Mouse (Mus musculus) c-Kit-positive CD71-positive TER-119-negative erythroid progenitor cells, embryonic 14.5 days (primary cell): ENCODE measurements around the gene Tcp11.

Experiments
- DNase-seq: peaks from one replicate; pipeline ENCODE4 v3.0.0-alpha.2; 2013; ENCODE audit warnings: low read depth

The Tcp11 gene

DNA sequence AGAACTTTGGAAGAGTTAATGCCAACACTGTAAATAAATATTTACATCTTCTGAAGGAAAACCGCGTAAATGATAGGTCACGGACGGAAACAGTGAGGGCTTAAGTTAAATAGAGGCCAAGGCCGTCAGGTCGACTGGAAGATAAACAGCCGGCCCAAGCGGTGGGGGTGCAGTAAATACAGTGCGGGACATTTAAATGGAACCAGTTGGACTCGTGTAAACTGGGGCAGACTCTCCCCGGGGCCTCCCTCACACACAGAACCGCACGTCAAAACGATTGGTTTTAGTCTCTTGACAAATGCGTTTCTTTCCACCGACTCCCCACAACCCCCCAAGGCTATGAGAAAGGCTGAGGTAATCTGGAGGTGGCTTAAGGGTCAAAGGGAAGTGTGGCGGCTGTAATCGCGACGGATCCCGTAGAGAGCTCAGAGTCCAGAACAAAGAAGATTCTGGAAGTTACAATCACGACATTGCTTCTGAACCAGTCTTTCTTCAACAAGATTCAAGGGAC, 4.0 kb upstream of the Tcp11 start:
- no peak for DNase-seq

DNA sequence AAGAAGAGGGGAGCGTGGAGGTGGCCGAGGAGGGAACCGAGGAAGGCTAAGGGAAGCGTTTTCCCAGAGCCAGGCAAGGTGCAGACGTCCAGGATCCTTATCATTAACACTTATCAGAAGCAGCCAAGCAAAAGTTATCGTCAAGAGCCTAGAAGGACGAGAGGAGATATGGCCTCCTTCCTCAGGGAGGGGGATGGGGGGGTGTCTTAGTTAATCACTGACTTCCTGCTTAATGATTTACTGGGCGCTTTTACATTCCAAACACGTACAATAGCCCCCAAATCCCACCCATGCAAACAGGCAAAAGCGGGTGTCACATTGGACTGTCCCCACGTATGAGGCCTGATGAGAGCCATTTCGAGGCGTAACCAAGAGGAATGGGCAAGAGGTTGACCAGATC, 2.4 kb upstream of the Tcp11 start:
- no peak for DNase-seq

DNA sequence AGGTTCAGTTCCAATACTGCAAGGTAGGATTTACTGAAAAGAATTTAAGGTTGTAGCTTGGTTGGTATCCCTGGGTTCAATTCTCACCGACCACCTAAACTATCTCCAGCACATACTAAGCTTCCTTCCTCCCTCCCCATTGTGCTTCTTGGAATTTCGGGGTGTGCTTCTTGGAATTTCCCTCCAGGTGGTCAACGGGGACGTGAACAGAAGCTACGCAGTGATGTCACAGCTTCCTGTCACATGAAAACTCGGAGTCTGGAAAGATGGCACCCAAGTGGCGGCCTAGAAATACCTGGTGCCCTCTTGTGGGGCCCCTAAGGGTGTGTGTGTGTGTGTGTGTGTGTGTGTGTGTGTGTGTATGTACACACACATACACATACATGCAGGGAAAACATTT, 1.4 kb upstream of the Tcp11 start:
- no peak for DNase-seq

DNA sequence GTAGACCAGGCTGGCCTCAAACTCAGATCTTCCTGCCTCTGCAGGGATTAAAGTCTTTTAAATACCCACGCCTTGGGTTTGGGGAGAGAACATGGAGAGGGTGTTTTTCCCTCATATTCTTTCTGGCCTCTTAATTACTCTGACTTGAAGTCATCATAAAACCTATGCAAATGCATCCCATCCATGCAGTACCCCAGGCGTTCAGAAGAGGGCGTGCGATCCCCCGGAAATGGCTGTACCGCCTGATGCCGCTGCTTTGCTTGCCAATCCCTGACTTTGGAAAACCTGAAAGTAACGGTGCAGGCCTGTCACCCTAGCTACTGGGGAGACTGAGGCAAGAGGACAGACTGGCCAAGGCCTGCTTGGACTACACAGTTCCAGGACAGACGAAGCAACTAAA, 946 bp upstream of the Tcp11 start:
- DNase-seq, result no peak

DNA sequence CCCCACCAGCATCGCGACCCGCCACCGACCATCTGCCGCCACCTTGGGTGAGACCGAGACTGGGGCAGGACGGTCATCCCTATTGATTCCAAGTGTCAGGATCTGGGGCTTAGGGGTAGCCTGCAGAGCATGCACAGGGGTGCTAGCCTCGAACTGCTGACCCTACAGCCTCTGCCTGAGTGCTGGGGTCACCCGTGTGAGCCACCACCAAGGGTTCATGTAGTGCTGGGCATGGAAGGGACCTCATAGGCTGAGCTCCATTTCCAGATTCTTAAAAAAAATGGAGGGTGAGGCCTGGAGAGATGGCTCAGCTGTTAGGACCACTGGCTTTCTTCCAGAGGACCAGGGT, 352 bp upstream of the Tcp11 start:
- no peak for DNase-seq

DNA sequence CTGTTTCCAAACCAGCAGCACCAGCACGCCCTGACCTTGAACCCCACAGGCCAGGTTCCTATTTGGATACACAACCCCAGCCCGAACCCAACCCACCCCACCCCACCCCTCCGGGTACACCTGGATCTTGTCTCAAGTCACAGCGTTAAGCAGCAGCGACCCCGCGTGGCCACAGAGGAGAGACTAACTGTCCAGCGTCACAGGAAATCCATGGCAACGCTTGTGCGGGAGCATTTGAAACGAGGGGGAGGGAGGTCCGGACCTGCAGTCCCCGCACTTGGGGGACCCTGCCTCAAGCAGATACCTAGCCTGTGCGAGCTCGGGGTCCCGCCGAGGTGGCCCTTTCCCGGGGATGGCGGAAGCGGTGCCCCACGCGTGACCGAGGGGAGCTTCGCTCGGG, 821 bp downstream of the Tcp11 start:
- DNase-seq, result peak; percentile 80

DNA sequence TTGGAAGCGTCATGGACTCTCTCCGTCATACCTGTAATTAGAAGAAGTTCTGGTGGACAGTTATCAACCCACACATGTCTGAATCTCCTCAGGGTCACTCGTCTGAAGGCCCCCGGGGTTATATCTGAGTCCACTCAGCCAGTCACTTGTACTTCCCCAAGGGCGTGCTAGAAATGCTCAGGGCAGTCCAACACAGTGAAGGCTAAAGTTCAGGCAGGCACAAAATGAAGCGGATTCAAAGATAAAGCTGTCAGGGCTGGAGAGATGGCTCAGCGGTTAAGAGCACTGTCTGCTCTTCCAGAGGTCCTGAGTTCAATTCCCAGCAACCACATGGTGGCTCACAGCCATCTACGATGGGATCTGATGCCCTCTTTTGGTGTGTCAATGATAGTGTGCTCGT, 2.4 kb downstream of the Tcp11 start:
- no peak for DNase-seq

DNA sequence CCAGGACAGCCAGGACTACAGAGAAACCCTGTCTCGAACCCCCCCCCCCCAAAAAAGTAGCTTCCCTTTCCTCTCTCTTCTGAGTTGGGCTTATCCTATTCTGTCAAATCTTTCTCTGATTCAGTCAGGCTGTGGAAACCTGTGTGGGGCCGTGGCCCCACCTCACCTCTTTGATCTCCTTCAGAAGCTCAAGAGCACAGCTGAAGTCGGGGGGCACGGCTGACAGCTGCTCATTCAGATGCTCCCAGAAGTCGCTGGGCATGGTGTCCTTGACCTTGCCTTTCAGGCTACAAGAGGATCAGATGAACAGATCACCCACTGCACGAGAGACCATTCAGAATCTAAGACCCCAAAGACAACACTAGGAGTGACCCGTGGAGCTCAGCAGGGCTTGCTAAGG, 6.0 kb downstream of the Tcp11 start:
- no peak for DNase-seq

DNA sequence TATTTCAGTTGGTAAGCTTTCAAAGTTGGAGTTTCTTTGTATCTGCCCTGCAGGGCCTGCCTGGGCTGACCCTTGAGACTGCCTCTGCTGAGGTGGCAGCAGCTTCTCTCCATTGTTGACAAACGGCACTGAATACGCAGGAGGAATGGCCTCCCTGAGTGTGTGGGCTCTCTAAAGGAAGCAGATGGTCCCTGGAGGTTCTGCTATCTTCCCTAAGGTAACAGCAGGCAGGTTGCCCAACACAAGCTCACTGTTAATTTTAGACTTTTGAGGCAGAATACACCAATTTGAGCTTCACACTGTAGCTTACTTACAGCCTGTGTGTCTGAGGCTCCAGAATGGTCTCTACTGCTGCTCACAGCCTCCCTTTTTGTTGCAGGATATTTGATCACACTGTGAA, 7.7 kb downstream of the Tcp11 start:
- no peak for DNase-seq

DNA sequence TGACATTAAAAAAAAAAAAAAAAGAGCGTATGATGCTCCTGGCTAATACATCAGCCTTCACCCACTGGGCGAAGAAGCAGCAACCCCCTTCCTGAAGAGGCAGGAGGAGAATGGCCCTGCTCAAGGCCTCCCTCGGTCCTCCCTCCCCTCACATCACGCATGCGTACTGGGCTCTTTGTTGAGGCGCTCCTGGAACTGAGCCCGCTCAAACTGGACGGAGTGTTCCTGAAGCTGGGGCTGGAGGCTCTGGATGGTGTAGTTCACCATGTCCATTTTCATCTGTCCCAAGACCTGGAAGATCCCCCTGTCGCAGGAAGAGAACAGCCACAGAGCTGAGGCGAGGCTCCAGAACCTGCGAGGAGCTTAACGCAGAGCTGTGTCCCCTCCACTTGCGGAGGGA, 10.2 kb downstream of the Tcp11 start:
- no peak for DNase-seq

DNA sequence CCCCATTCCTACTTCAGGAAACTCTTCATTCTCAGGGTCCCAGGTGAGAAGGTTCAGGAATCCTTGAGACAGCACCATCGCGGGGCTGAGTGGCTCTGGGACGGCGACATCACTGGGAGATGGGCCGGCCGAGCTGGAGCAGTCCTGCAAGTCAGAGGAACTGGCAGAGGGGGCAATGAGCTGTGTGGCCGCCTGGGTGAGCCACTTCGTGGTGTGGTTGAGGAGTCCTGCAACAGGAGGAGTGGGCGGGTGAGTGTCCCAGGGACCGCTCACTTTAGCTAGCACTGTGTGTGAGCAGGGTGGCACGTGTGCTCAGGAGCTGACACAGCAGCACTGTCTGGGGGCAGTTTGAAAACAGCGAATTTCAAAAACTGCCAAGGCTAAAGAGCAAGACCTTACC, 11.0 kb downstream of the Tcp11 start:
- DNase-seq, result no peak

DNA sequence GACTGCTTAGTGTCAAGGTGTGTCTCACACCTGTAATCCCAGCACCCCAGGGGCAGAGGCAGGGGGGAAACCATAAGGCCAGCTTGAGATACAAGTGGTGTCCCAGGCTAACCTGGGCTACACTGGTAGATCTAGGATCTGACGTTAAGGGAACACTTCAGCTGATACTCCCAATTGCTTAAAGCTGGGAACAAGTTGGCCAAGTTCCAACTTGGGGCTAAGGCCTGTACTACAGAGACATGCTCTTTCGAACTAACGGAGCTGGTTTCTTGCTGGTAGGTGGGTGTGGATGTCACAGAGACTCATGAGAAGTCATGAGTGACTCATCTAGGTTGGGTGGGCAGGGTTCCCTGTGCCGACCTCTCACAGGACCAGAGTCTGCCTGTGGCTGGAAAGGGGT, 13.1 kb downstream of the Tcp11 start:
- no peak for DNase-seq

DNA sequence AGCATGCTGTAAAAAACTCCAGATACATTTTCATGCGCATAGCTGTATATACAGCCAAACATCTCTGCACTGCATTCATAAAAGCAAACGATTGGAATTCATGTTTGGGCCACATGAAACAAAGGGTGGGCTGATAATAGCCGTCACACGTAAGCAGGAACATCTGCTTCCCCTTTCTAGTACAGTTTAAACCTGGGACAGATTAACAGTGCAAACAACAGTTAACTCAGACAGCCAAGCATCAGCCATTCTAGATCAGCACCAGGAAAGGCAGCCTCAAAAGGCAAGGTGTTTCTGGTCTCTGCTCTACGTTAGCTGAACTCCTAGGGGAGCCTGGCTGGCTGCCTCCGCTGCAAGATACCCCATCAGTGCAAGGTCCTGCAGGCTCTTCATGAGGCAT, 17.3 kb downstream of the Tcp11 start:
- no peak for DNase-seq

DNA sequence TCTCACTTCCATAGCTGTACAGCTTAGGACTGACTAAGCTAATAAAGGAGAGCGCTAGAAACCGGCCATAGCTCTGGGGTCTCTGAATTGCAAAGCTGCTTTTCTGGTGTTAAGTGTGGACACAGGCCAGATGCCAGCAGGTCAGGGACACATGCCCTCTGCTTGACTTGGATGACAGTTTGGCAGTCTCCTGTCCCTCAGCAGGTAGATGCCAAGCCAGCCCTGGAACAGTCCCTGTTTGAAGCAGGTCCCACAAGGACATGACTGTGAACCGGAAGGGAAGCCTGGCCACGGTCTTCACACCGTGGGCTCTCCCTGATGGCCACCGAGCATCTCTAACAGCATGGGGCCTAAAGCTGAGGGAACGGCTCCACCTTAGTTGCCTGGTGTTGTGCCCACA, 17.7 kb downstream of the Tcp11 start:
- DNase-seq, result no peak

DNA sequence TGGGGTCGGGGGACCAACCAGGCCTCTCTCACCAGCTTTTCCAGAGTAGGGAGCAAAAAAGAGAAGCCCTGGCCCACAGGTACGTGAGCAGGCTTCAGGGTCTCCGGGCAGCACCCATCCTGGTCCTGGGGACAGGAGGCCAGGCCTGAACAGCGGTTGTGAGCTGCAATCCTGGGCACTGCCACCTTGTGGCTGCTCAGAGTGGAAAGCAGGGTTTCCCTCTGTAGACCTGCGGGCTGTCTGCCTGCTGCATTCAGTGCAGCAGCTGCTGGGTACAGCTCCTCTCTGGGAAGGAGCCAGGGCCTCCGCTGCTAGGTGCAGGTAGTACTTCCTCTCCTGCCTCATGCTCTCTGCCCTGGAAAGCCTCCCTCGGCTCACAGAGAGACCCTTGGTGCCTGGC, 19.0 kb downstream of the Tcp11 start:
- no peak for DNase-seq

DNA sequence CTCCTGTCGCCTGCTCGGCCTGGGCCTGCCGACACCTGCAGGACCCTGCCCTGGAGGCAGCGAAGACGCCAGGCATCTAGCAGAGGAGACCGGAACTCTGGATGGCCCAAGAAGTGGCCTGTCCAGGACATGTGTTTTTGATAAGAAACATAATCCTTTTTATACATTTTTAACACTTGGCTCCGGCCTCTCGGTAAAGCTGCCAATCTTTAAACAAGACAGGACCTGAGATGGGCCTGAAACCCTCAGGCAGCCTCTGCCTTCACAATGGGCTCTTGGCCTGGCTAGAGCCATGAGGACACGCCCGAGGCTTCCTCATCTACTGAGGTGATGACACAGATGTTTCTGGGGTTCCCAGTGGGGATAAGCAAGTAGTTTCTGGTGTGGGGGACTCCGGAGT, 19.8 kb downstream of the Tcp11 start:
- DNase-seq, result no peak

DNA sequence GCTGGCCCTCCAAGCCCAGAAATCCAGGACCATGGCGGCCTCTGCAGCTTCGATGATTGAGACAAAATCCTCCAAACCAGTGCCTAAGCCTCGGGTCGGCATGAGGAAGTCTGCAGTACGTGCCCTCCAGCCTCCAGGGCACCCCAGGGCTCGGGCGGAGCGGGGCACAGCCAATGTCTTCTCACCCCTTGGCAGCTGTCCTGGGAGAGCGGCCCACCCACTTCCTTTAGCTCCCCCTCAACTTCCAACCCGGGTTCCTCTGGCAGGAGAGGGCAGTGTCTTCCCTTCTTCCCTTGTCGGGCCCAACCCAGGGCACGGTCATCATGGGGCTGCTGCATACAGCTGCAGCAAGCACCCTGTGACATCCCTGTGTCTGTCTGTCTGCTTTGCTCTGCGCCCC, 22.1 kb downstream of the Tcp11 start:
- DNase-seq, result no peak

DNA sequence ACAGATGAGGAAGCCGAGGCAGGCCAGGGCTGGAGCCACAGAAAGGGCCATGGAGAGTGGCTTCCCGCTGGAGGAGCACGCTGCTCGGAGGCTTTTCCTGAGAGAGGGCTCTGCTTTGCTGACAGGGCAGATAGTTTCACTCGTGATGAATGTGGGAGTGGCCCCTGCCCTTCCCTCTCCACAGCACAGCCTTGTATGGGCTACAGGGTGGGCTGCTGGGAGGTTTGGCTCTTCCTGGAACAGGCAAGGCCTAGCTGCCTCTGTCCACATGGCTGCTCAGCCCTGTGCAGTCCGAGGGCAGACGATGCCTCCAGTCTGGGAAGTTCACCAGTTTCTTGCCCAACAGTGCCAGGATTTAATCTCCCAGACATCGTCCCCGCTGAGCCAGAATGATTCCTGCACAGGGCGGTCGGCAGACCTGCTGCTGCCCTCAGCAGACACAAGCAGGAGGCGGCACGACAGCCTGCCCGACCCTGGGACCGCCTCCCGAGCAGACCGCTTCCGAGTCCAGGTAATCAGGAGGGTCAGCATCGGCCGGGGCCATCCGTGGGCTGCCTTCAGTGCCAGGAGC, 28.1 kb downstream of the Tcp11 start:
- DNase-seq, result no peak

DNA sequence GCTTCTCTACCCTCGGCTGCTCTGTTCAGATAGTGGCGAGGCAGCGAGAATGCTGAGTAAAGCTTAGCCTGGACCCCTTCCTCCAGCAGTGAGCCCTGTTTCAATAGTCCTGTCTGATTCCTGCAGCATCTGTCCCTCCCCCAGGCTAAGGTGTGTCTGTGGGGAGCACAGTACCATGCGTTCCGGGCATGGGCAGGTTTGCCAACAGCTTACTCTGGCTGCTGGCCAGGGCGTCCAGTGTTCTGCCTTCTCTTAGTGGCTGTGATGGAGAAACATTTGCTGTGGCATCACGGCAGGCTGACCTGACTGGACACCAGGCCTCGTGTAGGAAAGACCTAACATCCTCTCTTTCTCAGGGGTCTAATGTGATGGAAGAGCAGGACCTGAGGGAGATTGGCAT, 30.2 kb downstream of the Tcp11 start:
- no peak for DNase-seq

DNA sequence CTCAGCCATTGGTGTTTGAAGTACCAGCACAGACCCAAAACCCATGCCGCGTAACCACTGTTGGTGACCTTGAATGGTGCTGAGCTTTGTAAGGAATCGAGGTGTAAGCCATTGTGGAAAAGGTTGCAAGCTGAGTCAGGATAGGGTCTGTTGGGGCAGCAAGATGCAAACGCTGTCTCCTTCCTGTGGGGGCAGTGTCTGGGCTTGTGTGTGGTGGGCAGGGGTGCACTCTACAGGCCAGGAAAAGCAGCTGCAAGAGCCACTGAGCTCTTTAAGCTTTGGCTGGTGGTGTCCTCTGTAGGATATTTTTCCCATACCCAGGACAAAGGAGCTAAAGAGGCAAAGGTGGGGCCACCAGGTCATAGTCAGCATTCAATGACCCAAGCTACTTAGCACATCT, 32.0 kb downstream of the Tcp11 start:
- peak; percentile 8 for DNase-seq

DNA sequence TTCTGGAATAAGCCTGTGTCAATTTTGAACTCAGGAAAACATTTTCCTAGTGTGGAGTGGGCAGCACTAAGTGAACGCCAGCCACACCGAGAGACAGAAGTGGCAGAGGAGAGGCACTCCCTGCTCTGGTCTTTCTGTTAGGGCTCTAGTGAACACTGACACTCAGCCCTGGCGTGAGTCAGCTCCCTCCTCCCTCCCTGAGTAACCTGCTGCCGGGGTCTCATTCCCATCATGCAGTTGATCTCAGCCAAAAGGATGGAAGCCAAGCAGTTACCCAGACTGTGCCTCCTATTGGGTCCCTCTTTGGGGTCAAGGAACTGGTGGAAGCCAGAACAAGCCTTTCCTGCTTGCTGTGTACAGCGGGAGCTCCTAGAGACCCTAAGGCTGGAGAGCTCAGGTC, 32.9 kb downstream of the Tcp11 start:
- no peak for DNase-seq

DNA sequence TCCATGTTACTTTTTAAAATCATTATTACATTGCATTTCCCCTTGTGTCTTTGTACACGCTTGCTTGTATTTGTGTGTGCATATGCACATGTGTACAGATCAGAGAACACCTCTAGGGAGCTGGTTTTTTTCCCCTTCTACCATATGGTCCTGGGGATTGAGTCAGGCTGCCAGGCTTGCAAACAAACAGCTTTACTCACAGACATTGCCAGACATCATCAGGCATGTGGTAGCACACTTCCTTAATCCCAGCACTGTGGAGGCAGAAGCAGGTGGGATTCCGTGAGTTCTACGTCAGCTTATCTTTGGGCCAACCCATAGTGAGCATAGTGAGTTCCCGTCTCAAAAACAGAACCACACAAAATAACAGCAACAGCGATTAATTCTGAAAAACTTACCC, 33.4 kb downstream of the Tcp11 start:
- DNase-seq, result no peak

DNA sequence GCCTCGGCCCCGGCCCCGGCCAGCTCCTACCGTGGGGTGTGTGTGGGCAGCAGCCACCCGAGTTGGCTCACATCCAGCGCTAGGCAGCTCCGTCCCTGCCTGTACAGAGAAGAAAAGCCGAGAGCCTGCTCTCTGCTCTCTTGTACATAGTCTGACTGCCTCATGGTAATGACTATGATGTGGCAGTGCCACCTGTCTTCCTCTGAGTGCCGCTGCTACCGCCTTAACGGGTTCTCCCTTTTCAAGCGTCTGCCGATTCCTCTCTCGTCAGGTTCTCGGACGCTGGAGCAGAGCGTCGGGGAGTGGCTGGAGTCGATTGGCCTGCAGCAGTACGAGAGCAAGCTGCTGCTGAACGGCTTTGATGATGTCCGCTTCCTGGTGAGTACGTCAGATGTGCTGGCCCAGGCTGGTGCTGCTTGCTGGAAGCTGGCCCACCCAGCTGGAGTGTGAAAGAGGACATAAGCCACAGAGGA, 38.1 kb downstream of the Tcp11 start:
- DNase-seq, result no peak

DNA sequence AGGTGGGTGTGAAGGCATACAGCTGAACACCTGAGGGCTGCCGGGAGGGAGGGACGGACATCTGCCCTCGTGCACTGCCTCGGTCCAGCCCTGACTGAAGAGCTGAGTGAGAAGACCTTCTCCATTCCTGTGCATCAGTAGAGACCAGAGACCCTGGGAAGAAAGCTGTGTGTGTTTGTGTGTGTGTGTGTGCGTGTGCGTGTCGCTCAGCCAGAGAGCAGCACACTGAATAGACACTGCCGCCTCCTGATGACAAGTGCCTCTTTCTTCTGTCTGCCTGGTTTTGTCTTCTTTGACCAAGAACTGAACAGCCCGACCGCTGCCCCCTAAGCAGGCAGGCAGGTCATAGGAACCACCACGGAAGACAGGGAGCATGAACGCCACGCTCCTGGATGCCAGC, 39.1 kb downstream of the Tcp11 start:
- no peak for DNase-seq

DNA sequence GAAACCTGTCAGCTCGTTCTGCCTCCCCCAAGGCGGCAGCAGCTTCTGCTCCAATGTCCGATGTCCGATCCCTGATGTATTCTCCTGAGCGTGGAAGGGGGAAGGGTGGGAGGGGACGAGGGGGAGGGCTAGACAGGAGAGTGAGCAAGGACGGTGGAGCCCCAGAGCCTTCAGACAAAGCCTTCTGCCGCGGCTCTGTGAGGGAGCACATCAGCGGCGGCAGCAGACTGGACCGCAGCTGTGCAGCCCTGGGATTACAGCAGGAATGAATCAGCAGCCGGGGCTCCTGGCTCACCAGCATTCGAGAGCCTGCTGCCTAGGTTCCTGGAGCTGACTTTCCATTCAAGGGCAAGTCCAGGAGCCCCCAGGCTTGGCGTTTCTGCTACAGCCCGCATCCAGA, 39.8 kb downstream of the Tcp11 start:
- DNase-seq, result no peak
